Mouse (Mus musculus) heart, embryonic 15.5 days (tissue): Measurements from ENCODE around the gene Sh3bp5. TPM values are rescaled to one million over a fixed set of nuclear protein-coding genes. Genes with fewer than 3 reads are reported as not detected.

Experiments used
- ATAC-seq: fragments of 200-750 bp; cut with Nextera tagmentation; replicated peaks from 2 replicates; pipeline ENCODE4 v1.8.0; 2017; ENCODE audit warnings: low read depth, moderate TSS enrichment; ENCODE audit not compliant: insufficient number of reproducible peaks, insufficient read depth, low FRiP score
- H3K27ac ChIP-seq: fragments of 300-500 bp; sonication (generic); 2 replicates; pipeline ENCODE4 v1.5.1; 2015; ENCODE audit warnings: mild to moderate bottlenecking, inconsistent platforms
- H3K27me3 ChIP-seq: fragments of 300-500 bp; sonication (generic); 2 replicates; pipeline ENCODE4 v1.6.1; 2015; ENCODE audit warnings: inconsistent platforms
- H3K36me3 ChIP-seq: fragments of 300-500 bp; sonication (generic); 2 replicates; pipeline ENCODE4 v1.6.1; 2015; ENCODE audit warnings: mild to moderate bottlenecking, inconsistent platforms
- H3K4me1 ChIP-seq: fragments of 300-500 bp; sonication (generic); replicated peaks from 2 replicates; pipeline ENCODE4 v1.6.1; 2015; ENCODE audit warnings: inconsistent platforms
- H3K4me2 ChIP-seq: fragments of 300-500 bp; sonication (generic); 2 replicates; pipeline ENCODE4 v1.6.1; 2015; ENCODE audit warnings: inconsistent platforms, mild to moderate bottlenecking, moderate library complexity
- H3K4me3 ChIP-seq: fragments of 300-500 bp; sonication (generic); 2 replicates; pipeline ENCODE4 v1.5.1; 2015; ENCODE audit warnings: mild to moderate bottlenecking, inconsistent platforms
- H3K9ac ChIP-seq: fragments of 300-500 bp; sonication (generic); 2 replicates; pipeline ENCODE4 v1.6.1; 2015; ENCODE audit warnings: mild to moderate bottlenecking, inconsistent platforms
- H3K9me3 ChIP-seq: fragments of 300-500 bp; sonication (generic); replicated peaks from 2 replicates; pipeline ENCODE4 v1.6.1; 2016; ENCODE audit warnings: inconsistent platforms
- WGBS: fragments of 180-500 bp; shearing (Covaris S2); methylation state at CpG from one replicate; pipeline ENCODE4 v1.1.7; 2015; ENCODE audit warnings: mixed read lengths; 5-methylcytosine and 5-hydroxymethylcytosine counted together
- polyA plus RNA-seq: library from polyadenylated mRNA; unstranded; fragments of >200 nt; fragmentation: Nextera tagmentation; extraction: Ambion mirVana; gene quantifications from 2 replicates; pipeline ENCODE4 v1.2.1, GENCODE M21; 2015

The Sh3bp5 gene
- polyA plus RNA-seq, 1 experiment from 2014 or later: 21.4 TPM

GRCm38 (mm10) chr14:31407208-31407607 is 28.7 kb downstream of the Sh3bp5 start:
- Histone ChIP-seq H3K27me3 (no peaks in the 10 kb centered on the region), H3K4me1 (peaks cover 86% of the 10 kb centered on the region), H3K27ac (no peak overlapping the region), H3K4me2 (no peak overlapping the region), H3K9ac (no peak overlapping the region), H3K4me3 (no peak overlapping the region), H3K9me3 (no peaks in the 10 kb centered on the region), H3K36me3 (no peaks in the 10 kb centered on the region)
- ATAC-seq: no peak
- 71% methylated on average over 15 of the region's 15 CpGs for WGBS

GRCm38 (mm10) chr14:31406154-31406810 is 29.6 kb downstream of the Sh3bp5 start:
- Histone ChIP-seq H3K4me2 (no peak overlapping the region), H3K9me3 (no peaks in the 10 kb centered on the region), H3K9ac (no peak overlapping the region), H3K4me1 (peaks cover 92% of the 10 kb centered on the region), H3K27me3 (no peaks in the 10 kb centered on the region), H3K27ac (peak overlapping the region; percentile 16; the same call in 1 of the 2 replicates), H3K4me3 (no peak overlapping the region), H3K36me3 (no peaks in the 10 kb centered on the region)
- no peak for ATAC-seq
- 76% methylated on average over 12 of the region's 12 CpGs for WGBS

GRCm38 (mm10) chr14:31405652-31406051 is 30.2 kb downstream of the Sh3bp5 start:
- H3K9ac ChIP-seq: no peak overlapping the region
- H3K27ac ChIP-seq: no peak overlapping the region
- no peaks in the 10 kb centered on the region for H3K27me3 ChIP-seq
- H3K9me3 ChIP-seq: no peaks in the 10 kb centered on the region
- ATAC-seq: no peak
- no peak overlapping the region for H3K4me2 ChIP-seq
- H3K4me3 ChIP-seq: no peak overlapping the region
- peaks cover 96% of the 10 kb centered on the region for H3K4me1 ChIP-seq
- 82% methylated on average over 6 of the region's 6 CpGs for WGBS
- H3K36me3 ChIP-seq: no peaks in the 10 kb centered on the region

GRCm38 (mm10) chr14:31404663-31405062 is 31.2 kb downstream of the Sh3bp5 start:
- Histone ChIP-seq H3K4me2 (no peak overlapping the region), H3K27ac (peak overlapping the region; percentile 62), H3K27me3 (no peaks in the 10 kb centered on the region), H3K4me1 (peaks cover 93% of the 10 kb centered on the region), H3K4me3 (no peak overlapping the region), H3K9me3 (no peaks in the 10 kb centered on the region), H3K9ac (no peak overlapping the region), H3K36me3 (no peaks in the 10 kb centered on the region)
- ATAC-seq: no peak
- WGBS: 76% methylated on average over 4 of the region's 4 CpGs

GRCm38 (mm10) chr14:31403995-31404394 is 31.9 kb downstream of the Sh3bp5 start:
- Histone ChIP-seq H3K27me3 (no peaks in the 10 kb centered on the region), H3K9ac (no peak overlapping the region), H3K9me3 (no peaks in the 10 kb centered on the region), H3K4me2 (peak overlapping the region; percentile 38; the same call in 1 of the 2 replicates), H3K4me1 (peaks cover 86% of the 10 kb centered on the region), H3K27ac (peak overlapping the region; percentile 62), H3K36me3 (no peaks in the 10 kb centered on the region), H3K4me3 (no peak overlapping the region)
- 20% methylated on average over 8 of the region's 8 CpGs for WGBS
- peak; percentile 53 for ATAC-seq

GRCm38 (mm10) chr14:31403556-31403955 is 32.3 kb downstream of the Sh3bp5 start:
- Histone ChIP-seq H3K9me3 (no peaks in the 10 kb centered on the region), H3K27me3 (no peaks in the 10 kb centered on the region), H3K4me1 (peaks cover 82% of the 10 kb centered on the region), H3K27ac (peak overlapping the region; percentile 62), H3K9ac (no peak overlapping the region), H3K4me3 (no peak overlapping the region), H3K4me2 (peak overlapping the region; percentile 38; the same call in 1 of the 2 replicates), H3K36me3 (no peaks in the 10 kb centered on the region)
- WGBS: 24% methylated on average over 9 of the region's 9 CpGs
- no peak for ATAC-seq

- 61% methylated on average over 5 of the region's 5 CpGs for WGBS
- ATAC-seq: no peak
- Histone ChIP-seq H3K9me3 (no peaks in the 10 kb centered on the region), H3K4me2 (no peak overlapping the region), H3K27me3 (no peaks in the 10 kb centered on the region), H3K27ac (peak overlapping the region; percentile 5; the same call in 1 of the 2 replicates), H3K4me3 (no peak overlapping the region), H3K9ac (no peak overlapping the region), H3K36me3 (no peaks in the 10 kb centered on the region), H3K4me1 (peaks cover 80% of the 10 kb centered on the region)
These were observed 33.2 kb downstream of the Sh3bp5 start for GRCm38 (mm10) chr14:31402693-31403092.

- no peak overlapping the region for H3K4me3 ChIP-seq
- peak overlapping the region; percentile 10; the same call in 1 of the 2 replicates for H3K27ac ChIP-seq
- WGBS: 78% methylated on average over 6 of the region's 6 CpGs
- peaks cover 79% of the 10 kb centered on the region for H3K4me1 ChIP-seq
- no peaks in the 10 kb centered on the region for H3K27me3 ChIP-seq
- no peak for ATAC-seq
- H3K4me2 ChIP-seq: no peak overlapping the region
- H3K36me3 ChIP-seq: no peaks in the 10 kb centered on the region
- H3K9ac ChIP-seq: no peak overlapping the region
- no peaks in the 10 kb centered on the region for H3K9me3 ChIP-seq
These were observed 33.9 kb downstream of the Sh3bp5 start for GRCm38 (mm10) chr14:31401918-31402427.

GRCm38 (mm10) chr14:31400896-31401295 is 35.0 kb downstream of the Sh3bp5 start:
- Histone ChIP-seq H3K9me3 (no peaks in the 10 kb centered on the region), H3K36me3 (no peaks in the 10 kb centered on the region), H3K4me1 (peaks cover 68% of the 10 kb centered on the region), H3K9ac (no peak overlapping the region), H3K4me3 (no peak overlapping the region), H3K27ac (peak overlapping the region; percentile 10), H3K4me2 (no peak overlapping the region), H3K27me3 (no peaks in the 10 kb centered on the region)
- no peak for ATAC-seq
- 45% methylated on average over 11 of the region's 11 CpGs for WGBS

GRCm38 (mm10) chr14:31400246-31400645 is 35.6 kb downstream of the Sh3bp5 start:
- 72% methylated on average over 7 of the region's 7 CpGs for WGBS

GRCm38 (mm10) chr14:31399271-31399670 is 36.6 kb downstream of the Sh3bp5 start:
- H3K27me3 ChIP-seq: no peaks in the 10 kb centered on the region
- no peak overlapping the region for H3K9ac ChIP-seq
- H3K4me2 ChIP-seq: no peak overlapping the region
- peaks cover 60% of the 10 kb centered on the region for H3K4me1 ChIP-seq
- no peaks in the 10 kb centered on the region for H3K36me3 ChIP-seq
- no peak for ATAC-seq
- H3K9me3 ChIP-seq: no peaks in the 10 kb centered on the region
- no peak overlapping the region for H3K27ac ChIP-seq
- WGBS: 84% methylated on average over 3 of the region's 3 CpGs
- no peak overlapping the region for H3K4me3 ChIP-seq

More at GRCm38 (mm10) chr14:31400246-31400645, 35.6 kb downstream of the Sh3bp5 start:
- no peak for ATAC-seq
- Histone ChIP-seq H3K4me3 (no peak overlapping the region), H3K9me3 (no peaks in the 10 kb centered on the region), H3K4me2 (no peak overlapping the region), H3K4me1 (peaks cover 64% of the 10 kb centered on the region), H3K9ac (no peak overlapping the region), H3K27ac (no peak overlapping the region), H3K27me3 (no peaks in the 10 kb centered on the region), H3K36me3 (no peaks in the 10 kb centered on the region)

GRCm38 (mm10) chr14:31398819-31399218 is 37.1 kb downstream of the Sh3bp5 start:
- no peak for ATAC-seq
- H3K9me3 ChIP-seq: no peaks in the 10 kb centered on the region
- WGBS: 91% methylated on average over 11 of the region's 11 CpGs
- H3K4me1 ChIP-seq: peaks cover 60% of the 10 kb centered on the region
- no peak overlapping the region for H3K4me2 ChIP-seq
- no peak overlapping the region for H3K4me3 ChIP-seq
- no peaks in the 10 kb centered on the region for H3K27me3 ChIP-seq
- H3K36me3 ChIP-seq: no peaks in the 10 kb centered on the region
- no peak overlapping the region for H3K27ac ChIP-seq
- no peak overlapping the region for H3K9ac ChIP-seq
